Mouse (Mus musculus) frontal cortex, postnatal 25 days (tissue): ENCODE results near the gene Shcbp1l.

ENCODE experiments used
- DNase-seq, 2 experiments: peaks; one replicate each; pipeline ENCODE4 v3.0.0; 2022; ENCODE audit warnings: low spot score in 2 of 2

Shcbp1l gene

GRCm38 (mm10) chr1:153486767-153487499 is 62.0 kb downstream of the Shcbp1l start:
- peak; percentile 23 to 28 for DNase-seq

- DNase-seq, result peak; percentile 97 to 98
Observed at GRCm38 (mm10) chr1:153487500-153487879, 62.5 kb downstream of the Shcbp1l start, which contains the start of gene Dhx9. TSS of gene Dhx9 (minus strand) at chr1:153487660.

GRCm38 (mm10) chr1:153489132-153489531 is 64.2 kb downstream of the Shcbp1l start:
- DNase-seq, result no peak

GRCm38 (mm10) chr1:153489540-153489939 is 64.6 kb downstream of the Shcbp1l start:
- no peak for DNase-seq

- DNase-seq, result no peak
Observed at GRCm38 (mm10) chr1:153489963-153490362, 65.0 kb downstream of the Shcbp1l start.

GRCm38 (mm10) chr1:153491345-153491744 is 66.4 kb downstream of the Shcbp1l start:
- DNase-seq, result no peak

GRCm38 (mm10) chr1:153491822-153492221 is 66.9 kb downstream of the Shcbp1l start:
- no peak for DNase-seq

- no peak for DNase-seq
Observed at GRCm38 (mm10) chr1:153493338-153493737, 68.4 kb downstream of the Shcbp1l start.

GRCm38 (mm10) chr1:153493931-153494330 is 69.0 kb downstream of the Shcbp1l start:
- DNase-seq, result no peak

GRCm38 (mm10) chr1:153496030-153496429 is 71.1 kb downstream of the Shcbp1l start:
- DNase-seq, result no peak

- no peak for DNase-seq
Observed at GRCm38 (mm10) chr1:153500030-153500429, 75.1 kb downstream of the Shcbp1l start.

GRCm38 (mm10) chr1:153501644-153502321 is 76.8 kb downstream of the Shcbp1l start:
- no peak for DNase-seq
